Mouse (Mus musculus): Measurements from ENCODE around the gene Zar1.
"Not testable (repeated sequence)": the region's sequence is repeated elsewhere in the genome, so short reads cannot be mapped to it uniquely, and the experiment has no call there.

Zar1 gene

GRCm38 (mm10) chr5:72580970-72581332 is at the start of gene Zar1:
Zar1 (minus strand) TSS chr5:72581254.
- DNase-seq (ENCODE audit: low read depth) = not testable (repeated sequence)

- DNase-seq (ENCODE audit: low read depth) = no peak
These were observed 49.0 kb upstream of the Zar1 start for GRCm38 (mm10) chr5:72630026-72630425.

- DNase-seq (ENCODE audit: low read depth) = no peak
These were observed 40.0 kb upstream of the Zar1 start for GRCm38 (mm10) chr5:72621022-72621421.

GRCm38 (mm10) chr5:72617413-72617812 is 36.4 kb upstream of the Zar1 start:
- no peak for DNase-seq (ENCODE audit: low read depth)

- DNase-seq (ENCODE audit: low read depth) = no peak
These were observed 22.1 kb upstream of the Zar1 start for GRCm38 (mm10) chr5:72603138-72603537.

GRCm38 (mm10) chr5:72601006-72601405 is 20.0 kb upstream of the Zar1 start:
- peak; percentile 34 for DNase-seq (ENCODE audit: low read depth)

GRCm38 (mm10) chr5:72587192-72587681 is 6.2 kb upstream of the Zar1 start, which contains the start of gene Gm5868:
Gm5868 (minus strand) TSS chr5:72587551.
- no peak for DNase-seq (ENCODE audit: low read depth)

- not testable (repeated sequence) for DNase-seq (ENCODE audit: low read depth)
These were observed 5.7 kb upstream of the Zar1 start for GRCm38 (mm10) chr5:72586667-72587191.

GRCm38 (mm10) chr5:72586122-72586521 is 5.1 kb upstream of the Zar1 start:
- DNase-seq (ENCODE audit: low read depth) = not testable (repeated sequence)

- DNase-seq (ENCODE audit: low read depth) = not testable (repeated sequence)
These were observed 725 bp downstream of the Zar1 start for GRCm38 (mm10) chr5:72580088-72580969.

GRCm38 (mm10) chr5:72579599-72579998 is 1.5 kb downstream of the Zar1 start:
- DNase-seq (ENCODE audit: low read depth) = not testable (repeated sequence)

- DNase-seq (ENCODE audit: low read depth) = no peak
These were observed 15.4 kb downstream of the Zar1 start for GRCm38 (mm10) chr5:72565621-72566020.

- DNase-seq (ENCODE audit: low read depth) = not testable (repeated sequence)
These were observed 17.9 kb downstream of the Zar1 start for GRCm38 (mm10) chr5:72563183-72563582.

- DNase-seq (ENCODE audit: low read depth) = peak; percentile 59
These were observed 20.0 kb downstream of the Zar1 start for GRCm38 (mm10) chr5:72560976-72561628.

GRCm38 (mm10) chr5:72559544-72560049 is 21.5 kb downstream of the Zar1 start, which contains the start of gene Nfxl1:
Nfxl1 (minus strand) TSS chr5:72559684.
- peak; percentile 99 for DNase-seq (ENCODE audit: low read depth)

GRCm38 (mm10) chr5:72558716-72559526 is 22.1 kb downstream of the Zar1 start:
- DNase-seq (ENCODE audit: low read depth) = no peak

- no peak for DNase-seq (ENCODE audit: low read depth)
These were observed 24.8 kb downstream of the Zar1 start for GRCm38 (mm10) chr5:72556245-72556644.

GRCm38 (mm10) chr5:72551209-72551608 is 29.8 kb downstream of the Zar1 start:
- no peak for DNase-seq (ENCODE audit: low read depth)

- DNase-seq (ENCODE audit: low read depth) = no peak
These were observed 52.2 kb downstream of the Zar1 start for GRCm38 (mm10) chr5:72528896-72529295.
